Mouse (Mus musculus): ENCODE data around the gene Actg1. TPM values are rescaled to one million over a fixed set of nuclear protein-coding genes. Genes with fewer than 3 reads are reported as not detected.
A peak's percentile ranks its signal among the peaks of the same experiment; 100 is the strongest.

Gene Actg1
- polyA plus RNA-seq, 2 experiments: 256 to 451 TPM

DNA sequence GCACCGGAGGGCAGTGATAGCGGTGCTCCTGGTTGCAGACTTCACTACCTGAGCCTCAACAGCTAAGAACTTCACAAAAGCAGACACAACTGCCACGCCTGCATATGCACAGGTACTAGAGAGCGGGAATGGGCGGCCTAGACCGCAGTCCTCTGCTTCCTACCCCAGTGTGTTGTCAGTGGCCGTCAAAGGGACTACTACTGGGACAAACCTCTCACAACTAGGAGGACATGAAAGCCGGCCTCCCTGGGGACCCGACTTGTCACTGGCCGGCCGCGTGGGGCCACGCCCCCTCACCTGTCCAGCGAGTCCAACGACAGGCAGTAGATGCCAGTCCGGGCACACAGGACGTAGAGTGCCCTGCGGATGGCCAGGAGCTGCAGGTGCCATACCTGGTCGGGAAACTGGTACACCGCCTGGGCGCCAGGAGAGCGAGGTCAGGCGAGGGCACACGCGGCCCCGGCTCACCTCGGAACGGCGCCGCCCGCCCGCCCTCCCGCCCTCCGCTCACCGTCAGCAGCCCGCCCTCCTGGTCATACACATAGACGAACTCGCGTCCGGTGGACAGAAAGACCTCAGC, 29.8 kb upstream of the Actg1 start:
- ATAC-seq (ENCODE audit: insufficient read depth) (peak; percentile 64), DNase-seq (ENCODE audit: low read depth in 3 of 3, low spot score in 3 of 3) (no peak)
- H3K4me2 ChIP-seq (ENCODE audit: low read depth): peak overlapping the region; percentile 100
- no peaks in the 10 kb centered on the region for H3K9me3 ChIP-seq (ENCODE audit: control insufficient read depth, low read length)
- peaks cover 19% of the 10 kb centered on the region for H3K36me3 ChIP-seq (replicated peaks; ENCODE audit: control insufficient read depth, insufficient read depth, low read depth)
- no peaks in the 10 kb centered on the region for H3K27me3 ChIP-seq (ENCODE audit: control insufficient read depth, insufficient read depth, low read length)
- H3K27ac ChIP-seq: no peak overlapping the region
- peak overlapping the region; percentile 70 to 82 for H3K4me3 ChIP-seq (ENCODE audit: insufficient read depth in 1 of 2, low read depth in 2 of 2, low read length in 2 of 2)
- no peak for TF ChIP-seq CTCF (IDR thresholded peaks at IDR 0.05; ENCODE audit: low read depth)
- TF ChIP-seq EP300 (IDR thresholded peaks at IDR 0.05; ENCODE audit: low read depth): no peak
- peaks cover 9 to 11% of the 10 kb centered on the region in 2 experiments for H3K4me1 ChIP-seq (replicated peaks; ENCODE audit: control insufficient read depth in 2 of 2, insufficient read depth in 2 of 2, low read length in 1 of 2)
- peak overlapping the region; percentile 72 for H3K9ac ChIP-seq (replicated peaks)
- WGBS (ENCODE audit: insufficient replicate concordance): 3% methylated on average over 40 of the region's 40 CpGs

DNA sequence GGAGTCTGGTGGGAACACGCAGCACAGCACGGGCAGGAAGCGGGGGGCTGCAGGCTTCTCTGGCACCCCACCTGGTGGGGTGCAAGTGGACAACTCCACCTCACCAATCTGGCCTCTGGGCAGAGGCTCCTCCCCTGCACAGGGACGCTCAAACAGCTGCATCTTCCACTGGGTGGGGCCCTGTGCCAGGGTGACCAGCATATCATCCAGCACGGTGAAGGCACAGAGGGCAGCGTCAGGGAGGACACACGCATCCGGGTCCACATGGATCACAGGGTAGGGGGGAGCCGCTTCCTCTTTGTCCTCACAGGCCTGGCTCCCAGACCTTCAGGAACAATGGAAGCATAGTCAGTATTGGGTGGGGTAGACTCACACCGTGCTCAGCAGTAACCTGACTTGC, 29.0 kb upstream of the Actg1 start:
- DNase-seq (ENCODE audit: low read depth in 3 of 3, low spot score in 3 of 3) (no peak), ATAC-seq (ENCODE audit: insufficient read depth) (no peak)
- Histone ChIP-seq H3K9ac (replicated peaks) (no peak overlapping the region), H3K9me3 (ENCODE audit: control insufficient read depth, low read length) (no peaks in the 10 kb centered on the region), H3K27me3 (ENCODE audit: control insufficient read depth, insufficient read depth, low read length) (no peaks in the 10 kb centered on the region), H3K36me3 (replicated peaks; ENCODE audit: control insufficient read depth, insufficient read depth, low read depth) (peaks cover 12% of the 10 kb centered on the region), H3K27ac (no peak overlapping the region), H3K4me2 (ENCODE audit: low read depth) (peak overlapping the region; percentile 100), H3K4me1 (replicated peaks; ENCODE audit: control insufficient read depth in 2 of 2, insufficient read depth in 2 of 2, low read length in 1 of 2) (peaks cover 9 to 11% of the 10 kb centered on the region in 2 experiments), H3K4me3 (ENCODE audit: insufficient read depth in 1 of 2, low read depth in 2 of 2, low read length in 2 of 2) (no peak overlapping the region)
- WGBS (ENCODE audit: insufficient replicate concordance): 63% methylated on average over 10 of the region's 10 CpGs
- TF ChIP-seq CTCF (IDR thresholded peaks at IDR 0.05; ENCODE audit: low read depth) (no peak), EP300 (IDR thresholded peaks at IDR 0.05; ENCODE audit: low read depth) (no peak)

DNA sequence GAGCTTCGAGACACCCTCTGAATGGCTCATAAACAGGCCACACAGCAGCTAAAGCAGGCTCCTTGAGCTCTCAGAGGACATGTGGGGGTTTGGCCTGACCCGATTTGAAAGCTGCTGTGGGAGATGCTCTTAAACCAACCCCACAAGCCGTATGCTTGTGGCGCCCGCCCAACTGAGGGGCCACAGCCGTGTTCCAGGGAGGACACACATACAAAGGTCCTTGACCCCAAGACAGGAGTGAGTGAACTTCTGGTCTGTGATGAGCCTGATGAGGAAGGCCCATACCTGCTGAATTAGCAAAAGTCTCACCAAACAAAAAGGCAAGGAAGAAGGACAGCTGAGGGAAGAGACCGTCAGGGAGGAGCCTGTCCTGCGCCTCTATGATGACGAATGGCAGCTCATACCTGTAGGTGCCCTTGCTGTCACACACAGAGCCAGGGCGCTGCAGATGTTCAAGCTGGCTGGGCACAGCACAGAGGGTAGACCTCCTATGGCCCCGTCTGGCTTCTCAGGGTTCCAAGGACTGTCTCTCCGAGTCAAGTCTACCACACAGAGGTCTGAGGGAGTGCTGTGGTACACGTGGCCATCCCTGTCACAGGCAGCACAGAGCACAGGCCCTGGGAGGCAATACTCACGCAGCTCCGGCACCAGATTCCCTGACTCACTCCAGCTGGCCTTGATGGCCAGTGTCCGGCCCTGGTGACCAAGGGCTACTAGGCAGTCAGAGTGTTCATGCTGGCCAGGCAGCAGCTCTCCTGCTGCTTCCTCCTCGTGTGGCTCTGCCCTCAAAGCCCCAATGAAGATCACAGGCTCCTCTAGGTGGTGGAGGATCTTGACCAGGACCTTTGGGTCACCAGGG, 28.2 kb upstream of the Actg1 start:
- no peak for DNase-seq (ENCODE audit: low read depth in 3 of 3, low spot score in 3 of 3)

DNA sequence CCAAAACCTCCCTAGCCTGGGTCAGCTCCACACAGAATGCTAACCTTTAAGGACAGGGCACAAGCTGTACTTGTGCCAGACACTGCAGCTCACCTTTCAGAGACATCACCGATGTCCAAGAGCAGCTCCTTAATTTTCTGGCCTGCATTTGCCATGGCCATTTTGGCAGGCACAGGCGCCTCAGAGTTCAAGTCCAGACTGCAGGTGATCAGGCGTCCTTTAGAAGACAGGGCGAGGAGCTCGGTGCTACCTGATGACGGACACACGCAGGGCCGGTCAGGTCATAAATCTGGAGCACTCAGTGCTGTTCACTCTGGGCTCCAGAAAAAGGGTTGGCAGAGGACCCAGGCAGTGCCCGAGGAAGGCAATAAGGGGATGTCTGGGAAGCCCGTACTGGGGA, 27.0 kb upstream of the Actg1 start:
- no peaks in the 10 kb centered on the region for H3K27me3 ChIP-seq (ENCODE audit: control insufficient read depth, insufficient read depth, low read length)
- H3K9me3 ChIP-seq (ENCODE audit: control insufficient read depth, low read length): no peaks in the 10 kb centered on the region
- ATAC-seq (ENCODE audit: insufficient read depth): no peak
- no peak overlapping the region for H3K4me2 ChIP-seq (ENCODE audit: low read depth)
- H3K36me3 ChIP-seq (replicated peaks; ENCODE audit: control insufficient read depth, insufficient read depth, low read depth): no peaks in the 10 kb centered on the region
- 83% methylated on average over 10 of the region's 10 CpGs for WGBS (ENCODE audit: insufficient replicate concordance)
- H3K4me1 ChIP-seq (replicated peaks; ENCODE audit: control insufficient read depth in 2 of 2, insufficient read depth in 2 of 2, low read length in 1 of 2): peaks cover 9 to 11% of the 10 kb centered on the region in 2 experiments
- no peak overlapping the region for H3K27ac ChIP-seq
- no peak overlapping the region for H3K9ac ChIP-seq (replicated peaks)
- no peak for TF ChIP-seq EP300 (IDR thresholded peaks at IDR 0.05; ENCODE audit: low read depth)
- no peak overlapping the region for H3K4me3 ChIP-seq (ENCODE audit: insufficient read depth in 1 of 2, low read depth in 2 of 2, low read length in 2 of 2)
- no peak for DNase-seq (ENCODE audit: low read depth in 3 of 3, low spot score in 3 of 3)

More for the DNA sequence above, 28.2 kb upstream of the Actg1 start:
- Histone ChIP-seq H3K4me3 (ENCODE audit: insufficient read depth in 1 of 2, low read depth in 2 of 2, low read length in 2 of 2) (no peak overlapping the region), H3K9ac (replicated peaks) (no peak overlapping the region), H3K36me3 (replicated peaks; ENCODE audit: control insufficient read depth, insufficient read depth, low read depth) (peaks cover 6% of the 10 kb centered on the region), H3K27me3 (ENCODE audit: control insufficient read depth, insufficient read depth, low read length) (no peaks in the 10 kb centered on the region), H3K9me3 (ENCODE audit: control insufficient read depth, low read length) (no peaks in the 10 kb centered on the region), H3K27ac (no peak overlapping the region), H3K4me2 (ENCODE audit: low read depth) (no peak overlapping the region), H3K4me1 (replicated peaks; ENCODE audit: control insufficient read depth in 2 of 2, insufficient read depth in 2 of 2, low read length in 1 of 2) (peaks cover 9 to 11% of the 10 kb centered on the region in 2 experiments)
- WGBS (ENCODE audit: insufficient replicate concordance): 72% methylated on average over 17 of the region's 17 CpGs
- TF ChIP-seq CTCF (IDR thresholded peaks at IDR 0.05; ENCODE audit: low read depth) (no peak), EP300 (IDR thresholded peaks at IDR 0.05; ENCODE audit: low read depth) (no peak)
- ATAC-seq (ENCODE audit: insufficient read depth): no peak

DNA sequence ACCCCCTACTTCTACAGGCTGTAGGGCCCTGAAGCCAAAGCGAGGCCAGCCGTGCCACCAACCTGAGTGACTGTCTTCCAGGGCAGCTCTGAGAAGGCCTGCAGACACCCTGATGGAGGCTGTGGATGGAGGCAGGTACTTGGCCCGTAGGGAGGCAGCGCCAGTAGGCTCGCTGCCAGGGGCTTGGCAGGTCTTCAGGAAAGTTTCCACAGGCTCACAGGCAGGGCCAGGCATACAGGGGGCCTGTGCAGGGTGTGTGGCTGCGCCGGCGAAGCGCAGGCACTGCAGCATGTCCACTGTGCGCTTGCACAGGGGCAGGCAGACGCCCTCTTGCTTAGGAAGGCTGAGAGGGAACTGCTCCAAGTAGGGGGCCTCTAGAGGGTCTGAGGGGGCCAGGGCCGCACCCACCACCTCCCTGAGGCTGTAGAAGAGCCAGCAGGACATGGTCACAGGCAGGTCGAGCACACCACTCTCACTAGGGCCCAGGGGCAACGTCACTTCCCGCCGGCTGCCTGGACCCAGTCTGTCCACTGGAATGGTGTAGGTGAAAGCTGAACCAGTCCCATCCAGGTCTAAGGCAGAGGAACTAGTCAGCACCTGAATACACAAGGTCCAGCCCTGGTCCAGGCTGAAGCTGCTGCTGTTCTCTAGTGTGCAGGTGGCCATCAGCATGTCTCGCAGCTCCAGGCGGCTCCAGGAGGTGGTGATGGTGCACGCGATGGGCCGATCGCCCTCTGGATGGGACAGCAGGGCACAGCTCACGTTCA, 25.7 kb upstream of the Actg1 start:
- no peak overlapping the region for H3K4me3 ChIP-seq (ENCODE audit: insufficient read depth in 1 of 2, low read depth in 2 of 2, low read length in 2 of 2)
- no peak overlapping the region for H3K9ac ChIP-seq (replicated peaks)
- no peaks in the 10 kb centered on the region for H3K27me3 ChIP-seq (ENCODE audit: control insufficient read depth, insufficient read depth, low read length)
- TF ChIP-seq EP300 (IDR thresholded peaks at IDR 0.05; ENCODE audit: low read depth): no peak
- no peak overlapping the region for H3K27ac ChIP-seq
- WGBS (ENCODE audit: insufficient replicate concordance): 80% methylated on average over 23 of the region's 23 CpGs
- H3K4me2 ChIP-seq (ENCODE audit: low read depth): no peak overlapping the region
- DNase-seq (ENCODE audit: low read depth in 3 of 3, low spot score in 3 of 3): no peak
- H3K4me1 ChIP-seq (replicated peaks; ENCODE audit: control insufficient read depth in 2 of 2, insufficient read depth in 2 of 2, low read length in 1 of 2): peaks cover 8% of the 10 kb centered on the region in 2 experiments
- H3K36me3 ChIP-seq (replicated peaks; ENCODE audit: control insufficient read depth, insufficient read depth, low read depth): no peaks in the 10 kb centered on the region
- H3K9me3 ChIP-seq (ENCODE audit: control insufficient read depth, low read length): no peaks in the 10 kb centered on the region
- no peak for ATAC-seq (ENCODE audit: insufficient read depth)

All from liver, embryonic 14.5 days (tissue).